Mouse (Mus musculus): ENCODE data around the gene Slc6a21.

DNA sequence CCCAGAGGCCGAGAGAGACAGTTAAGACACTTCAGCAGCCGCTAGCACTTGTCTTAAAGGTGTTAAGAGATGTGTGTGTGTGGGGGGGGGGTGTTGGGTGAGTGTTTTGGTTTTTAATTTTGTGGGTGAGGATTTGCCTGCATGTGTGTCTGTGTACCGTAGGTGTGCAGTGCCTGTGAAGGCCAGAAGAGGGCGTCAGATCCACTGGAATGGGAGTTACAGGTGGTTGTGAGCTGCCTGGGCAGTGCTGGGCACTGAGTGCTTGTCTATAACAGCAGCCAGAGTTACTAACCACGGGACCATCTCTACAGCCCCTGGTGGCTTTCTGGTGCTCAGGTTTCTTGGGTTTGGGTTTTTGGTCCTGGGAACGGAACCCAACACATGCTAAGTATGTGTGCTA, 54.2 kb downstream of the Slc6a21 start:
- peak; percentile 45 for TF ChIP-seq CTCF (IDR thresholded peaks at IDR 0.05; ENCODE audit: low read depth)
- no peak for TF ChIP-seq EP300 (optimal IDR thresholded peaks at IDR 0.05)

All from stomach, postnatal 0 days (tissue).